Mouse (Mus musculus) cerebellum, adult 9-11 months (tissue): Measurements from ENCODE around the gene Bcl7b.

Experiments
- DNase-seq: peaks from one replicate; pipeline ENCODE4 v3.0.0; 2022

Gene Bcl7b

GRCm38 (mm10) chr5:135171688-135172220 is 3.7 kb downstream of the Bcl7b start:
- DNase-seq, result no peak

- DNase-seq, result no peak
These were observed 4.9 kb downstream of the Bcl7b start for GRCm38 (mm10) chr5:135172986-135173385.

GRCm38 (mm10) chr5:135175086-135175485 is 7.0 kb downstream of the Bcl7b start:
- DNase-seq, result no peak

GRCm38 (mm10) chr5:135178523-135178922 is 10.4 kb downstream of the Bcl7b start:
- no peak for DNase-seq

GRCm38 (mm10) chr5:135178996-135179395 is 10.9 kb downstream of the Bcl7b start:
- DNase-seq, result peak; percentile 98

GRCm38 (mm10) chr5:135179616-135180015 is 11.5 kb downstream of the Bcl7b start:
- DNase-seq, result peak; percentile 80

- DNase-seq, result peak; percentile 63
These were observed 12.7 kb downstream of the Bcl7b start for GRCm38 (mm10) chr5:135180796-135181195.

- no peak for DNase-seq
These were observed 13.7 kb downstream of the Bcl7b start for GRCm38 (mm10) chr5:135181776-135182175.

GRCm38 (mm10) chr5:135183131-135183861 is 15.2 kb downstream of the Bcl7b start:
- DNase-seq, result peak; percentile 59

GRCm38 (mm10) chr5:135185016-135185415 is 16.9 kb downstream of the Bcl7b start:
- DNase-seq, result peak; percentile 40

- peak; percentile 53 for DNase-seq
These were observed 17.5 kb downstream of the Bcl7b start for GRCm38 (mm10) chr5:135185596-135185995.

GRCm38 (mm10) chr5:135186231-135186620 is 18.1 kb downstream of the Bcl7b start:
- no peak for DNase-seq

GRCm38 (mm10) chr5:135186621-135187348 is 18.7 kb downstream of the Bcl7b start, which contains the start of gene Baz1b:
Gene Baz1b, plus strand, starts transcription at chr5:135187264.
- DNase-seq, result peak; percentile 100

GRCm38 (mm10) chr5:135187349-135188213 is 19.5 kb downstream of the Bcl7b start:
- DNase-seq, result peak; percentile 74

GRCm38 (mm10) chr5:135188214-135188554 is 20.1 kb downstream of the Bcl7b start:
- DNase-seq, result no peak

GRCm38 (mm10) chr5:135189281-135190022 is 21.4 kb downstream of the Bcl7b start:
- peak; percentile 25 for DNase-seq

- DNase-seq, result peak; percentile 66
These were observed 23.5 kb downstream of the Bcl7b start for GRCm38 (mm10) chr5:135191620-135192019.

- DNase-seq, result no peak
These were observed 24.3 kb downstream of the Bcl7b start for GRCm38 (mm10) chr5:135192431-135192830.

- DNase-seq, result no peak
These were observed 28.3 kb downstream of the Bcl7b start for GRCm38 (mm10) chr5:135196367-135196766.

- no peak for DNase-seq
These were observed 34.7 kb downstream of the Bcl7b start for GRCm38 (mm10) chr5:135202763-135203162.

GRCm38 (mm10) chr5:135208197-135208596 is 40.1 kb downstream of the Bcl7b start:
- no peak for DNase-seq

- peak; percentile 39 for DNase-seq
These were observed 48.8 kb downstream of the Bcl7b start for GRCm38 (mm10) chr5:135216871-135217270.
